Mouse (Mus musculus) embryonic fibroblast, embryonic 13.5 days (primary cell): ENCODE results near the gene Tex46.

ENCODE experiments used
- CTCF ChIP-seq: IDR thresholded peaks from 2 replicates; pipeline ENCODE4 v1.5.1; 2011; ENCODE audit warnings: mild to moderate bottlenecking, control low read depth, low read length, moderate library complexity, borderline replicate concordance; ENCODE audit not compliant: insufficient read depth
- POLR2A ChIP-seq: IDR thresholded peaks from 2 replicates; pipeline ENCODE4 v1.6.1; 2011; ENCODE audit warnings: low read depth, mild to moderate bottlenecking, control low read depth, low read length, moderate library complexity

DNA sequence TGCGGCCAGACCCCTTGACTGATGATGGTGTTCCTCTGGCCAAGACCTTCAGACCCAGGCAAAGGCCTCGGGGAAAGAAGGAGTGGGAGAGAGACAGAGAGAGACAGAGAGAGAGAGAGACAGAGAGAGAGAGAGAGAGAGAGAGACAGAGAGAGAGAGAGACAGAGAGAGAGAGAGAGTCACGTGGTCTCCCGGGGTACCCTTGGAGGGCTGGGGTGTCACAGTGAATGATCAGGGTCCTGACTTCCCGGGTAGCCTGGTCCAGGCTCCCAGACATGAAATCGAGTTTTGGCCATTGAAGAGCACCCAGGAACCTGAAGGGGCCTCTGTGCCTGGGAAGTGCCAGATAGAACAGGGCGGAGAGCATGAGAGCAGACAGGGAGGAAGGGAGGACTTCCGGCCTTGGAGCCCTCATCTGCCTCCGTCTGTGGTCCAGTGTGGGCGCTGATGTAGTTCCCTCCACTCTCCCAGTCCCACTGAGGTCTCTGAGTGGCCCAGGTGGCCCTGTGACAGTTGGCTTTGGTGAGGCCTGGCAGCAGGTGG lies 43.5 kb downstream of the Tex46 start:
- no peak for TF ChIP-seq CTCF
- TF ChIP-seq POLR2A, result no peak
